Mouse (Mus musculus) activated CD4-positive, CD25-positive, alpha-beta regulatory T cell, adult 9 weeks (primary cell): ENCODE data around the gene Cd72. TPM values are rescaled to one million over a fixed set of nuclear protein-coding genes. Genes with fewer than 3 reads are reported as not detected.

Experiments
- polyA plus RNA-seq: library from polyadenylated mRNA; unstranded; fragments of 100-300 nt; shearing (Covaris generic); gene quantifications from one replicate; pipeline ENCODE4 v1.2.1, GENCODE M21; 2017

Gene Cd72
- polyA plus RNA-seq, result 54.1 TPM

DNA sequence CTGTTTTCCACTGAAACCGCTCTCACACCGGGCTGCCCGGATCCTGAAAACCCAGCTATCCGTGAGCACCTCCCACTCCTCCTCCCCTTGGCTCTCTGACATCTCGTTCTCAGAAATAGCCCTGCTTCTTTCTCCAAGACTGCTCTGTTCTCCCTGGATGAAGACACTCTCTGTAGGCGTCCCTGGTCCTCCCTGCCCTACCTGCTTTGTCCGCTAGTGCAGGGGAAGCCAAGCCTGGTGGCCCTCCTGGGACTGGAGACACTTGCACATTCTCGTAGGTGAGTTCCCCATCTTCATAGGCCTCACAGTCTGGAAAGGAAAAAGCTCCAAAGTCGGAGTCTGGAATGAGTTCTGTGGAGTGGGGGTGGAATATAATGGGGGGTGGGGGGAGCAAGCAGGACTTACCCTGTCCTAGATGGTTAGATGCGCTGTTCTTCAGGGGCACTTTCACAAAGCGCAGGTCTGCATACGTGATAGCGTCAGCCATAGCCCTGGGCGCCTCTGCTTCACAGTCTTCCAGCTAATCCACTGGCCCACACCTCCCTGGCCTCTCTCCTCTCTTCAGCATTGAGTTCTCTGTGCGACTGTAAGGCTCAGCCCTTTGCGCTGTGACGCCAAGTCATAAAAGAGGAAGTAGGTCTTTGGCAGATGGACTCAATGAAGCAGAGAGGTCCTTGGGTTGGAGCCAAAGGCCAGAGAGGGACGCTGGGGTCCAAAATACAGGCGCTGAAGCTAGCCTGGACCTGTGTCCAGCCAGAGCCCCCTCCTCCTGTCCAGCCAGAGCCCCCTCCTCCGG lies at the start of gene Cd72:
Cd72 (minus strand) TSS at position 588 of the 796 bp plus-strand sequence.

DNA sequence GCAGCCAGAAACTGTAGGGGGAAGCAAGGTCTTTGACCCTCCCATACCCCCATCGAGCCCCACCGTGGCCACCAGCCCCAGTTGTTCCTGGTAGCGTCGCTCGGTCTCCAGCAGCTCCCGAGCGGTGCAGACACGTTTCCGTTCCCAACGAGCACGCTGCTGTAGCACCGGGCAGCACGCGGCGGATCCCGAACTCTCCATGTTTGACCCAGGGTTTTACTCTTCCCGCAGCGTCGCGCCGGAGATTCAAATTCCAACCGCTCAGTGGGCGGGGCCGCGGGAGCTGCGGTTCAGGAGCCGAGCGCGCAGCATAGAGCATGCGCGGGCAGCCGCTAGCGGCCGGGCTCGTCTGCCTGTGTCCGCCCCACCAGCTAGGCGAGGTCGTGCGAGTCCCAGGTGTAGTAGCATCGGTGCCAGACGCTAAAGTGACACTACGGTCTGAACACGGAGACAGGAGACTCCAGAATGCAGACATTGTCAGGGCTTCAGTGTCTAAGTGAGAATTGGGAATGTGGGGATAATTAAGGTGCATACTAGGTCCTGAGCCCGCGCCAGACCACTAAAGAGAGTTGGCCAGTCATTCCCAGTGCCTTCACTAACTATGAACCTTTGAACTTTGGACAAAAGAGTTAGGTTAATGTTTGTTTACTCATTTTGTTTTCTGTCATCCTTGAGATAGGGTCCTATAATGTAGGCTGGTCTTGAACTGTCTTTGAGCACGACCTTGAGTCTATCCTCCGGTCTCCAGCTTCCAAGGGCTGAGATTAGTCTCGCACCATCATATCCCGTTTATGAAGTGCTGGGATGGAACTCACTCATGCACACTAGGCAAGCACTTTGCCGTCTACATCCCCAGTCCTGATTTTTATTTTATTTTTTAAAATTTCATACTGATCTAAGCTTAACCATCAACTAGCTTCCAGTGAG lies 45.2 kb upstream of the Cd72 start, which contains the start of gene Arhgef39:
Arhgef39 (minus strand) TSS at position 289 of the 927 bp plus-strand sequence.

DNA sequence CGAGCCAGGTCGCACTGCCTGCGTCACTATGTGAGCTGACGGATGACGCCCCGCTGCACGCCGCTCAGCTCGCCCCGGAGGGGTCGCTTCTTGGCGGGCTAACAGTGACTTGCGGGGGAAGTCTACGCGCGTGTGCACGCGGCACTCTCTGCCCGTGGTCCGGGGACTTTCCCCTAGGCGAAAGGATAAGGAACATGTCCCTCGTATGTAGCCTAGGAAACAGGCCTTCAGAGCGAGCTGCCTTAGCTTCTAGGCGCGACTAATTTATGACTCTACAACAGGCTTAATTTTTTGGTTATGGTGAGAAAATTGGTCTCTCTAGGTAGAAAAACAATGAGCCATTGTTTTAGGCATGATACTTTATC lies 38.4 kb upstream of the Cd72 start, which contains the start of gene Ccdc107:
Ccdc107 (plus strand) TSS at position 80 of the 365 bp plus-strand sequence.

DNA sequence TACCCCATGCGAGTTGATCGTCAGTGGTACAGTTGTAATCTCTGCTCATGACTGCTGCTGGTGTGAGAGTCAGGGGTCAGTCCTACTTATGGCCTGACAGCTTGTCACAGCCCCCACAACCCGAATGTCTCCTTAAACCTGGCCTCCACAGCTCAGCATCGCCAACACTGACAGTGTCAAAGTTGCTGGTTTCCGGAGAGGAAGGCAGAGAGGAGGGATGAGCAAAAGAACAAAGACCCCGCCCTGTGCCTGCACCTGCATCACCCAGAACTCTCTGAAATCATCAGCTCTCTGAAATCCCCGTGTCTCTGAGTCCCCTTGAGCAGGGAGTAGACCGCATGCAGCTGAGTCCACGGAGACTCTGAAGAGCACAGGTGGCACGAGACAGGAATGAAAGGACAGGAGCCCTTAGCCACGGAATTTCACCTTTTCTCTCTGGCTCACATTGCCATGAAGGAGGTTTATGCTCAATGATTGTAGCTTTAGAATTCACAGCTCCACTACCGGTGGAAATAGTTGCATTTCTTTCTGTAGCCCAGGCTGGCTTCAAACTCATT lies 29.2 kb upstream of the Cd72 start, which contains the start of gene Sit1:
Sit1 (minus strand) TSS at position 200 of the 557 bp plus-strand sequence.

DNA sequence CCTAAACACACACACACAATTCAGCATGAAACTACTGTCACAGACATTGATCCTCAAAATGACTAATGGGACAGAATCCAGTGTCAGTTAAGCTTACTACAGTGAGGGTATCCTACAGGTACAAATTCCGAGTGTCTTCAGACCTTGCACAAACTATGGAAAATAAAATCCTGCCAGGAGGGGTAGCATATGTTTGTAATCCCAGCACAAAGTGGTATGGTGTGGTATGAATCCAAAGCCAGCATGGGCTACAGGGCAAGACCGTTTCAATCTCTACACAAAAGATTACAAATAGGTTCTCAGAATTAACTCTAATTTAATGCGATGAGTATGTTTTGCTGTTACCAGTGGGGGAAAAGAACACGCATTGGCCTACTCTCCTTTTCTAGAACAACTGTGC lies 12.8 kb downstream of the Cd72 start, which contains the start of gene Tesk1:
Tesk1 (plus strand) TSS at position 301 of the 400 bp plus-strand sequence.

DNA sequence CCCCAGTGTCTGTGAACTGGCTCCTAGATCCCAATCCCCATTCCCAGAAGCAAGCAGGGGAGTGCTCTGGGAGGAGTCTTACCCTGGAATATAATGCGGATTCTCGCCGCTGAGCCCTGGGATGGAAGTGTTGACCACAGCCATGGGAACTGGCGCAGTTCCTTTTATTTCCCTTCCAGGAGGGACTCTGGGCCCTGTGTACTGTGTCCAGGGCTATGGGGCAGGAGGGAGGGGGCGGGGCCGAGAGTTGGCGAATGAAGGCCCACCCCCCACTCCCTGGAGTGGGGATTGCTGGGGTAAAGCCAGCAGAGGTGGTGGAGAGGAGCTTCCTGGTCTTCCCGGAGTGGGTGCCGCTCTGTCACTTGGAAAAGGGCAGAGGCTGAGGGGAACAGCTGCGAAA lies 25.5 kb downstream of the Cd72 start, which contains the start of gene Fam166b:
Fam166b (minus strand) TSS at position 189 of the 400 bp plus-strand sequence.

Other genes starting within 250 kb of the Cd72 start
- gene Atp8b5, start 187.5 kb downstream of the Cd72 start, polyA plus RNA-seq, result 0.07 TPM
- gene Rusc2, start 72.6 kb downstream of the Cd72 start, polyA plus RNA-seq, result not detected
- gene Fam166b, start 25.5 kb downstream of the Cd72 start, polyA plus RNA-seq, result not detected
- 0.48 TPM for gene Tesk1, start 12.7 kb downstream of the Cd72 start, polyA plus RNA-seq
- gene Sit1, start 29.1 kb upstream of the Cd72 start, polyA plus RNA-seq, result 146 TPM
- gene Ccdc107, start 38.3 kb upstream of the Cd72 start, polyA plus RNA-seq, result 75.3 TPM
- 4.9 TPM for gene Arhgef39, start 45.1 kb upstream of the Cd72 start, polyA plus RNA-seq
- 0.90 TPM for gene Car9, start 52.3 kb upstream of the Cd72 start, polyA plus RNA-seq
- gene Tpm2, start 69.1 kb upstream of the Cd72 start, polyA plus RNA-seq, result not detected
- 86.8 TPM for gene Creb3, start 107.7 kb upstream of the Cd72 start, polyA plus RNA-seq
- gene Tln1, start 108.1 kb upstream of the Cd72 start, polyA plus RNA-seq, result 436 TPM
- gene Rgp1, start 124.1 kb upstream of the Cd72 start, polyA plus RNA-seq, result 24.1 TPM
- 27.6 TPM for gene Gba2, start 124.2 kb upstream of the Cd72 start, polyA plus RNA-seq
- gene Msmp, start 129.9 kb upstream of the Cd72 start, polyA plus RNA-seq, result 3.2 TPM
- not detected for gene Npr2, start 177.3 kb upstream of the Cd72 start, polyA plus RNA-seq
- 0.38 TPM for gene Spag8, start 199.0 kb upstream of the Cd72 start, polyA plus RNA-seq
- 70.9 TPM for gene Hint2, start 201.8 kb upstream of the Cd72 start, polyA plus RNA-seq
- gene Tmem8b, start 214.3 kb upstream of the Cd72 start, polyA plus RNA-seq, result 0.83 TPM
- 1.4 TPM for gene Fam221b, start 214.5 kb upstream of the Cd72 start, polyA plus RNA-seq
- gene Olfr70, start 246.2 kb upstream of the Cd72 start, polyA plus RNA-seq, result not detected